ENCODE assay signal across 22 mouse cellular contexts in the genomic region with DNA sequence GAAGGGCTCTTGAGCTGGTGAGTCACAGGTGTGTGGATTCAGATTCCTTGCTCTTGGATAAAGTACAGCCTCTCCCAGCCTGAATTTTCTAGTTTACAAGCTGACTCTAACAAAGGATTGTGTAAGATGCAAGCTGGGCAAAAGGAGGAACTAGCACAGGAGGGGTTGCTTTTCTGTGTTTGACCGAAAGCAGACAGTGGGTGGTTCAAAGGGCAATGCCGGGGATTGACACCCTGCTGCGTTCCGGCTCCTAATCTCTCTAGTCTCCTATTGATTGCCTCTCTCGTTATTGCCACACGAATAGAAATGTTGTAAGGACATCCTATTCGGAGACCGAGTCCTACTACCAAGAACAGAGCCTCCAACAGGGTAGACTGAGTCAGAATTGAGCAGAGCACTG. TPM values are rescaled to one million over a fixed set of nuclear protein-coding genes. Genes with fewer than 3 reads are reported as not detected.
DNase-seq lines count a peak whose midpoint lies in the region; ATAC-seq and TF ChIP-seq lines count a peak whose summit lies in the region.
"Had no signal": no experiment of that assay in that cellular context is flagged by ENCODE, and none has a peak within 500 bp of the region (broad histone marks: within the 10 kb centered on the region; RNA-seq: fewer than 3 reads in every experiment).

No protein-coding gene starts in this region.

- no peaks in the 10 kb centered on the region for H3K4me1 ChIP-seq in lung, postnatal 0 days (ENCODE audit: insufficient read depth, low read depth, low read length)
- H3K4me1 ChIP-seq in lung, adult 2 months (ENCODE audit: control insufficient read depth, insufficient read depth, low read length), result no peaks in the 10 kb centered on the region
- H3K4me1 ChIP-seq in intestine, embryonic 16.5 days (ENCODE audit: control insufficient read depth, insufficient read depth, low read length), result no peaks in the 10 kb centered on the region
- H3K4me1 ChIP-seq in liver, embryonic 16.5 days (ENCODE audit: control insufficient read depth, low read depth, low read length), result no peaks in the 10 kb centered on the region; the same call in 1 of the 2 replicates

- H3K9me3 ChIP-seq in lung, postnatal 0 days (ENCODE audit: low read length), result no peaks in the 10 kb centered on the region
- no peaks in the 10 kb centered on the region for H3K9me3 ChIP-seq in intestine, embryonic 16.5 days (ENCODE audit: control insufficient read depth, low read length)
- no peaks in the 10 kb centered on the region for H3K9me3 ChIP-seq in liver, embryonic 16.5 days (replicated peaks; ENCODE audit: control insufficient read depth, low read length)
- H3K9me3 ChIP-seq: limb, embryonic 13.5 days had no signal

- no peaks in the 10 kb centered on the region for H3K36me3 ChIP-seq in lung, postnatal 0 days (ENCODE audit: insufficient read depth, low read length)
- no peaks in the 10 kb centered on the region for H3K36me3 ChIP-seq in intestine, embryonic 16.5 days (ENCODE audit: control insufficient read depth, insufficient read depth, low read length)
- H3K36me3 ChIP-seq in liver, embryonic 16.5 days (ENCODE audit: control insufficient read depth, insufficient read depth), result no peaks in the 10 kb centered on the region
- H3K36me3 ChIP-seq: G1E; limb, embryonic 13.5 days had no signal

- DNase-seq in lung, postnatal 0 days (ENCODE audit: low spot score), result peak; percentile 30
- no peak for DNase-seq in lung, adult 2 months
- DNase-seq in telencephalon, adult 2 months (ENCODE audit: low read depth, low spot score), result peak; percentile 18
- DNase-seq in heart, adult 18-20 months, result no peak
- DNase-seq: adrenal gland, postnatal 14 days; cerebellum, adult 9-11 months; gastrocnemius, postnatal 10 days; right cerebral cortex, postnatal 25 days; thymus, postnatal 14 days had no signal

- H3K4me3 ChIP-seq in lung, postnatal 0 days (ENCODE audit: low read depth, low read length), result no peak overlapping the region
- H3K4me3 ChIP-seq in lung, adult 2 months (replicated peaks; ENCODE audit: extremely low read depth, low read depth, low read length), result no peak overlapping the region
- 0 out of 2 replicates have a peak overlapping the region, but pooled peaks have one; percentile 26 for H3K4me3 ChIP-seq in intestine, embryonic 16.5 days (ENCODE audit: low read length)
- peak overlapping the region; percentile 54 for H3K4me3 ChIP-seq in liver, embryonic 16.5 days (ENCODE audit: low read depth, low read length)
- H3K4me3 ChIP-seq: limb, embryonic 13.5 days had no signal

- H3K9ac ChIP-seq in lung, postnatal 0 days (replicated peaks; ENCODE audit: low read depth), result no peak overlapping the region
- no peak overlapping the region for H3K9ac ChIP-seq in intestine, embryonic 16.5 days (ENCODE audit: low read depth, low read length)
- H3K9ac ChIP-seq in liver, embryonic 16.5 days (ENCODE audit: low read depth, low read length), result no peak overlapping the region
- H3K9ac ChIP-seq: limb, embryonic 13.5 days had no signal

- WGBS in lung, postnatal 0 days, result 65% methylated on average over 8 of the region's 8 CpGs
- 71% methylated on average over 8 of the region's 8 CpGs for WGBS in lung, adult 2 months
- WGBS in intestine, embryonic 16.5 days, result 51% methylated on average over 8 of the region's 8 CpGs
- WGBS in liver, embryonic 16.5 days (ENCODE audit: insufficient replicate concordance), result 45% methylated on average over 8 of the region's 8 CpGs

- no peak overlapping the region for H3K4me2 ChIP-seq in lung, postnatal 0 days (replicated peaks; ENCODE audit: low read depth, low read length)
- peak overlapping the region; percentile 46 for H3K4me2 ChIP-seq in intestine, embryonic 16.5 days (ENCODE audit: low read depth, low read length)
- H3K4me2 ChIP-seq in liver, embryonic 16.5 days (ENCODE audit: low read depth, low read length), result peak overlapping the region; percentile 56
- H3K4me2 ChIP-seq: heart, embryonic 11.5 days; limb, embryonic 13.5 days had no signal

- no peak for ATAC-seq in lung, postnatal 0 days
- peak; percentile 80 for ATAC-seq in intestine, embryonic 16.5 days
- ATAC-seq in liver, embryonic 16.5 days (ENCODE audit: low read depth), result peak; percentile 77
- ATAC-seq in erythroid progenitor cell, adult 5-6 weeks (replicated peaks; ENCODE audit: low FRiP score, poor library complexity, severe bottlenecking), result no peak
- no peak for ATAC-seq in activated CD4-positive, CD25-positive, alpha-beta regulatory T cell, adult 4 months
- ATAC-seq: inflammation-experienced regulatory T-cells, adult 6 months; midbrain, embryonic 16.5 days had no signal

- H3K27me3 ChIP-seq in lung, postnatal 0 days (replicated peaks; ENCODE audit: insufficient read depth, low read length), result no peaks in the 10 kb centered on the region
- H3K27me3 ChIP-seq in intestine, embryonic 16.5 days (replicated peaks; ENCODE audit: control insufficient read depth, insufficient read depth, low read length), result no peaks in the 10 kb centered on the region
- no peaks in the 10 kb centered on the region for H3K27me3 ChIP-seq in liver, embryonic 16.5 days (ENCODE audit: control insufficient read depth, insufficient read depth, low read depth, low read length)
- H3K27me3 ChIP-seq: limb, embryonic 13.5 days had no signal

- H3K27ac ChIP-seq in lung, postnatal 0 days (ENCODE audit: low read length), result no peak overlapping the region
- H3K27ac ChIP-seq in intestine, embryonic 16.5 days (ENCODE audit: low read length), result peak overlapping the region; percentile 92
- H3K27ac ChIP-seq in liver, embryonic 16.5 days (ENCODE audit: low read length), result peak overlapping the region; percentile 87
- H3K27ac ChIP-seq: limb, embryonic 13.5 days; macrophage had no signal

- TF ChIP-seq CTCF in lung, postnatal 0 days (IDR thresholded peaks at IDR 0.05), result no peak
- TF ChIP-seq CTCF in lung, adult 2 months (IDR thresholded peaks at IDR 0.05; ENCODE audit: insufficient read depth, low read length), result no peak

- TF ChIP-seq EP300 in lung, postnatal 0 days (IDR thresholded peaks at IDR 0.05), result no peak

- TF ChIP-seq POLR2A in lung, adult 2 months (IDR thresholded peaks at IDR 0.05; ENCODE audit: borderline replicate concordance, extremely low read depth, low read depth, low read length), result no peak

RNA-seq across cellular contexts. Expression of a gene that starts 1.0 kb away (rescaled TPM):
- 0.16 and 0.24 TPM in 2 replicates for polyA plus RNA-seq in lung, postnatal 0 days (2015; fragmentation: Nextera tagmentation; extraction: Ambion mirVana)
- polyA plus RNA-seq in lung, adult 2 months (2012; rRNA removed), result 0.79 and 5.2 TPM in 2 replicates
- 50.8 and 52.4 TPM in 2 replicates for polyA plus RNA-seq in intestine, embryonic 16.5 days (2015; fragmentation: Nextera tagmentation; extraction: Ambion mirVana)
- polyA plus RNA-seq in liver, embryonic 16.5 days (2015; fragmentation: Nextera tagmentation; extraction: Ambion mirVana), result 90.2 and 94.8 TPM in 2 replicates
- not detected in 2 replicates for total RNA-seq in erythroid progenitor cell, adult 5-6 weeks (2015; ENCODE audit: low replicate concordance)
- 2.1 TPM in 1 of 2 replicates, not detected in the other for total RNA-seq in erythroid progenitor cell, adult 5-6 weeks (2017; ENCODE audit: low replicate concordance)
- total RNA-seq in heart, adult 18-20 months (2021), result not detected
- not detected for polyA plus RNA-seq in activated CD4-positive, CD25-positive, alpha-beta regulatory T cell, adult 4 months (2017; shearing (Covaris generic))
- total RNA-seq: hematopoietic stem cell, adult 5-6 weeks; left cerebral cortex, adult 8-10 months had no signal
- polyA plus RNA-seq: G1E; limb, embryonic 13.5 days; macrophage; neural tube, embryonic 11.5 days had no signal

RNA-seq across cellular contexts. Expression of a gene that starts 27.2 kb away (rescaled TPM):
- polyA plus RNA-seq in lung, postnatal 0 days (2015; fragmentation: Nextera tagmentation; extraction: Ambion mirVana), result 3.1 and 3.4 TPM in 2 replicates
- polyA plus RNA-seq in lung, adult 2 months (2012; rRNA removed), result 3.8 and 12.5 TPM in 2 replicates
- 7.9 and 8.7 TPM in 2 replicates for polyA plus RNA-seq in intestine, embryonic 16.5 days (2015; fragmentation: Nextera tagmentation; extraction: Ambion mirVana)
- polyA plus RNA-seq in liver, embryonic 16.5 days (2015; fragmentation: Nextera tagmentation; extraction: Ambion mirVana), result 3.5 and 3.6 TPM in 2 replicates
- 1.4 TPM in 1 of 2 replicates, not detected in the other for total RNA-seq in erythroid progenitor cell, adult 5-6 weeks (2015; ENCODE audit: low replicate concordance)
- 0.77 TPM in 1 of 2 replicates, not detected in the other for total RNA-seq in erythroid progenitor cell, adult 5-6 weeks (2017; ENCODE audit: low replicate concordance)
- total RNA-seq in heart, adult 18-20 months (2021), result 1 to 10 TPM; 2.9 to 3.9 TPM
- polyA plus RNA-seq in activated CD4-positive, CD25-positive, alpha-beta regulatory T cell, adult 4 months (2017; shearing (Covaris generic)), result 1 to 10 TPM in 1 of 2 experiments, under 1 TPM in 1; 0.93 to 1.1 TPM
- polyA plus RNA-seq: G1E had no signal

Comparison
In these comparisons a context has a peak if more than half of its experiments do, and no peak if none do; other contexts are left out.
1. DNase-seq: peak in lung, postnatal 0 days (single experiment) and telencephalon, adult 2 months (single experiment); none in lung, adult 2 months (single experiment) and heart, adult 18-20 months (0 of 2).
2. ATAC-seq: peak in intestine, embryonic 16.5 days (single experiment) and liver, embryonic 16.5 days (single experiment); none in lung, postnatal 0 days (single experiment), erythroid progenitor cell, adult 5-6 weeks (single experiment) and activated CD4-positive, CD25-positive, alpha-beta regulatory T cell, adult 4 months (single experiment).
3. H3K4me3 ChIP-seq: peak in intestine, embryonic 16.5 days (single experiment) and liver, embryonic 16.5 days (single experiment); none in lung, postnatal 0 days (single experiment) and lung, adult 2 months (single experiment).